Mouse (Mus musculus) E14TG2a.4 (cell line): ENCODE results near the gene Adam10.

Source experiments
- CTCF ChIP-seq: conservative IDR thresholded peaks from 2 replicates; pipeline ENCODE4 v1.5.1; 2014; ENCODE audit warnings: low read length
- NANOG ChIP-seq: IDR thresholded peaks from 2 replicates; pipeline ENCODE4 v1.6.1; 2014; ENCODE audit warnings: borderline replicate concordance, low read length, mixed read lengths
- POU5F1 ChIP-seq: IDR thresholded peaks from 2 replicates; pipeline ENCODE4 v1.6.1; 2014; ENCODE audit warnings: low read length, borderline replicate concordance

GRCm38 (mm10) chr9:70650260-70650659 is 28.5 kb upstream of the Adam10 start:
- TF ChIP-seq CTCF, result no peak
- TF ChIP-seq NANOG, result no peak
- TF ChIP-seq POU5F1, result no peak
